Mouse (Mus musculus) midbrain, embryonic 10.5 days (tissue): Measurements from ENCODE around the gene Mad2l1bp. TPM values are rescaled to one million over a fixed set of nuclear protein-coding genes. Genes with fewer than 3 reads are reported as not detected.
A peak's percentile ranks its signal among the peaks of the same experiment; 100 is the strongest.

Experiments used
- DNase-seq: peaks from one replicate; pipeline ENCODE4 v3.0.0-alpha.2; 2017; ENCODE audit warnings: low spot score
- H3K27ac ChIP-seq: fragments of 300-500 bp; sonication (generic); replicated peaks from 2 replicates; pipeline ENCODE4 v1.5.1; 2016; ENCODE audit warnings: mild to moderate bottlenecking
- H3K27me3 ChIP-seq: fragments of 300-500 bp; sonication (generic); 2 replicates; pipeline ENCODE4 v1.6.1; 2016; ENCODE audit warnings: low read depth, mild to moderate bottlenecking; ENCODE audit not compliant: poor library complexity, severe bottlenecking
- H3K36me3 ChIP-seq: fragments of 300-500 bp; sonication (generic); 2 replicates; pipeline ENCODE4 v1.6.1; 2016; ENCODE audit warnings: mild to moderate bottlenecking, moderate library complexity
- H3K4me1 ChIP-seq: fragments of 300-500 bp; sonication (generic); 2 replicates; pipeline ENCODE4 v1.6.1; 2016
- H3K4me3 ChIP-seq: fragments of 300-500 bp; sonication (generic); 2 replicates; pipeline ENCODE4 v1.5.1; 2016; ENCODE audit warnings: mild to moderate bottlenecking, moderate library complexity
- H3K9me3 ChIP-seq: fragments of 300-500 bp; sonication (generic); replicated peaks from 2 replicates; pipeline ENCODE4 v1.6.1; 2016; ENCODE audit warnings: mild to moderate bottlenecking
- WGBS: fragments of 180-500 bp; shearing (Covaris S2); methylation state at CpG from one replicate; pipeline ENCODE4 v1.1.7; 2016; 5-methylcytosine and 5-hydroxymethylcytosine counted together
- polyA plus RNA-seq: library from polyadenylated mRNA; unstranded; fragments of >200 nt; fragmentation: Nextera tagmentation; extraction: Ambion mirVana; gene quantifications from 2 replicates; pipeline ENCODE4 v1.2.1, GENCODE M21; 2016

Mad2l1bp gene
- polyA plus RNA-seq, 1 experiment from 2014 or later, result 40.1 TPM

- no peak for DNase-seq
- H3K27me3 ChIP-seq, result no peaks in the 10 kb centered on the region
- no peaks in the 10 kb centered on the region for H3K9me3 ChIP-seq
- no peak overlapping the region for H3K27ac ChIP-seq
- H3K4me3 ChIP-seq, result no peak overlapping the region
- 93% methylated on average over 8 of the region's 8 CpGs for WGBS
- peaks cover 32% of the 10 kb centered on the region for H3K4me1 ChIP-seq
- H3K36me3 ChIP-seq, result peaks cover 69% of the 10 kb centered on the region
Measured at GRCm38 (mm10) chr17:46164301-46164700, 10.9 kb upstream of the Mad2l1bp start.

- Histone ChIP-seq H3K27me3 (no peaks in the 10 kb centered on the region), H3K27ac (no peak overlapping the region), H3K4me3 (no peak overlapping the region), H3K4me1 (peaks cover 32% of the 10 kb centered on the region), H3K9me3 (no peaks in the 10 kb centered on the region), H3K36me3 (peaks cover 56% of the 10 kb centered on the region)
- WGBS, result 89% methylated on average over 9 of the region's 9 CpGs
- DNase-seq, result no peak
Measured at GRCm38 (mm10) chr17:46162951-46163421, 9.6 kb upstream of the Mad2l1bp start.

GRCm38 (mm10) chr17:46162551-46162950, 9.2 kb upstream of the Mad2l1bp start:
- Histone ChIP-seq H3K4me1 (peaks cover 32% of the 10 kb centered on the region), H3K9me3 (no peaks in the 10 kb centered on the region), H3K27me3 (no peaks in the 10 kb centered on the region), H3K36me3 (peaks cover 51% of the 10 kb centered on the region), H3K27ac (no peak overlapping the region), H3K4me3 (peak overlapping the region; percentile 89; the same call in 1 of the 2 replicates)
- WGBS, result 95% methylated on average over 7 of the region's 7 CpGs
- DNase-seq, result no peak

GRCm38 (mm10) chr17:46161710-46162109, 8.4 kb upstream of the Mad2l1bp start:
- no peak for DNase-seq
- H3K4me3 ChIP-seq, result peak overlapping the region; percentile 89
- H3K27ac ChIP-seq, result peak overlapping the region; percentile 92
- 51% methylated on average over 9 of the region's 9 CpGs for WGBS
- peaks cover 43% of the 10 kb centered on the region for H3K36me3 ChIP-seq
- no peaks in the 10 kb centered on the region for H3K9me3 ChIP-seq
- peaks cover 32% of the 10 kb centered on the region for H3K4me1 ChIP-seq
- no peaks in the 10 kb centered on the region for H3K27me3 ChIP-seq

- peak overlapping the region; percentile 89 for H3K4me3 ChIP-seq
- under 1% methylated on average over 19 of the region's 19 CpGs for WGBS
- no peaks in the 10 kb centered on the region for H3K27me3 ChIP-seq
- peaks cover 32% of the 10 kb centered on the region for H3K4me1 ChIP-seq
- H3K36me3 ChIP-seq, result peaks cover 38% of the 10 kb centered on the region
- peak overlapping the region; percentile 92 for H3K27ac ChIP-seq
- DNase-seq, result no peak
- no peaks in the 10 kb centered on the region for H3K9me3 ChIP-seq
Measured at GRCm38 (mm10) chr17:46161179-46161578, 7.8 kb upstream of the Mad2l1bp start.

GRCm38 (mm10) chr17:46160686-46161085, 7.3 kb upstream of the Mad2l1bp start, which contains the start of gene Gtpbp2:
TSS of gene Gtpbp2 (plus strand) at chr17:46161032.
- Histone ChIP-seq H3K4me3 (peak within 1 kb of the TSS; percentile 89), H3K27me3 (no peaks in the 10 kb centered on the region), H3K4me1 (peaks cover 32% of the 10 kb centered on the region), H3K9me3 (no peaks in the 10 kb centered on the region), H3K27ac (peak within 1 kb of the TSS; percentile 92), H3K36me3 (peaks cover 33% of the 10 kb centered on the region)
- 0% methylated on average over 23 of the region's 23 CpGs for WGBS
- DNase-seq, result peak; percentile 96

- Histone ChIP-seq H3K36me3 (peaks cover 28% of the 10 kb centered on the region), H3K4me1 (peaks cover 32% of the 10 kb centered on the region), H3K27ac (peak overlapping the region; percentile 92), H3K27me3 (no peaks in the 10 kb centered on the region), H3K9me3 (no peaks in the 10 kb centered on the region), H3K4me3 (peak overlapping the region; percentile 89)
- under 1% methylated on average over 16 of the region's 16 CpGs for WGBS
- DNase-seq, result peak; percentile 86
Measured at GRCm38 (mm10) chr17:46160090-46160662, 6.8 kb upstream of the Mad2l1bp start.

- Histone ChIP-seq H3K4me1 (peaks cover 32% of the 10 kb centered on the region), H3K4me3 (peak overlapping the region; percentile 89), H3K36me3 (peaks cover 18% of the 10 kb centered on the region), H3K27me3 (no peaks in the 10 kb centered on the region), H3K27ac (no peak overlapping the region), H3K9me3 (no peaks in the 10 kb centered on the region)
- 77% methylated on average over 2 of the region's 2 CpGs for WGBS
- no peak for DNase-seq
Measured at GRCm38 (mm10) chr17:46159236-46159635, 5.9 kb upstream of the Mad2l1bp start.

GRCm38 (mm10) chr17:46157131-46157530, 3.8 kb upstream of the Mad2l1bp start:
- no peaks in the 10 kb centered on the region for H3K9me3 ChIP-seq
- no peaks in the 10 kb centered on the region for H3K36me3 ChIP-seq
- WGBS, result 91% methylated on average over 8 of the region's 8 CpGs
- DNase-seq, result no peak
- H3K27ac ChIP-seq, result no peak overlapping the region
- H3K4me3 ChIP-seq, result no peak overlapping the region
- H3K4me1 ChIP-seq, result peaks cover 29% of the 10 kb centered on the region
- H3K27me3 ChIP-seq, result no peaks in the 10 kb centered on the region

- WGBS, result 87% methylated on average over 5 of the region's 5 CpGs
- Histone ChIP-seq H3K9me3 (no peaks in the 10 kb centered on the region), H3K4me1 (peaks cover 25% of the 10 kb centered on the region), H3K36me3 (peaks cover 3% of the 10 kb centered on the region), H3K27me3 (no peaks in the 10 kb centered on the region), H3K4me3 (no peak overlapping the region), H3K27ac (no peak overlapping the region)
- no peak for DNase-seq
Measured at GRCm38 (mm10) chr17:46156680-46157079, 3.3 kb upstream of the Mad2l1bp start.

GRCm38 (mm10) chr17:46154336-46154735, 983 bp upstream of the Mad2l1bp start:
- Histone ChIP-seq H3K9me3 (no peaks in the 10 kb centered on the region), H3K4me1 (peaks cover 13% of the 10 kb centered on the region), H3K36me3 (peaks cover 14% of the 10 kb centered on the region), H3K27ac (no peak overlapping the region), H3K27me3 (no peaks in the 10 kb centered on the region), H3K4me3 (no peak overlapping the region)
- WGBS, result 92% methylated on average over 3 of the region's 3 CpGs
- no peak for DNase-seq

GRCm38 (mm10) chr17:46143578-46144423, 9.6 kb downstream of the Mad2l1bp start, which contains the start of gene Rsph9:
TSS of gene Rsph9 (minus strand) at chr17:46144216.
- peaks cover 9% of the 10 kb centered on the region; the same call in 1 of the 2 replicates for H3K27me3 ChIP-seq
- peak; percentile 81 for DNase-seq
- H3K27ac ChIP-seq, result peak within 1 kb of the TSS; percentile 77
- WGBS, result 7% methylated on average over 37 of the region's 37 CpGs
- H3K9me3 ChIP-seq, result no peaks in the 10 kb centered on the region
- H3K36me3 ChIP-seq, result peaks cover 37% of the 10 kb centered on the region
- H3K4me3 ChIP-seq, result peak within 1 kb of the TSS; percentile 64
- H3K4me1 ChIP-seq, result peaks cover 18% of the 10 kb centered on the region

GRCm38 (mm10) chr17:46139872-46140271, 13.5 kb downstream of the Mad2l1bp start:
- H3K4me1 ChIP-seq, result peaks cover 18% of the 10 kb centered on the region
- DNase-seq, result no peak
- H3K27me3 ChIP-seq, result peaks cover 9% of the 10 kb centered on the region; the same call in 1 of the 2 replicates
- 0 out of 2 replicates have a peak, but pooled peaks cover 3% of the 10 kb centered on the region for H3K9me3 ChIP-seq
- no peak overlapping the region for H3K27ac ChIP-seq
- 90% methylated on average over 3 of the region's 3 CpGs for WGBS
- H3K36me3 ChIP-seq, result peaks cover 6% of the 10 kb centered on the region; the same call in 1 of the 2 replicates
- H3K4me3 ChIP-seq, result no peak overlapping the region
